Mouse (Mus musculus) forebrain, embryonic 15.5 days (tissue): ENCODE results near the gene Cox17. TPM values are rescaled to one million over a fixed set of nuclear protein-coding genes. Genes with fewer than 3 reads are reported as not detected.

ENCODE experiments used
- ATAC-seq: fragments of 200-750 bp; cut with Nextera tagmentation; replicated peaks from 2 replicates; pipeline ENCODE4 v1.8.0; 2017; ENCODE audit warnings: mild to moderate bottlenecking, moderate TSS enrichment, moderate library complexity
- H3K27ac ChIP-seq: fragments of 300-500 bp; sonication (generic); replicated peaks from 2 replicates; pipeline ENCODE4 v1.5.1; 2015; ENCODE audit warnings: mild to moderate bottlenecking, inconsistent platforms
- H3K27me3 ChIP-seq: fragments of 300-500 bp; sonication (generic); 2 replicates; pipeline ENCODE4 v1.6.1; 2015; ENCODE audit warnings: inconsistent platforms
- H3K36me3 ChIP-seq: fragments of 300-500 bp; sonication (generic); 2 replicates; pipeline ENCODE4 v1.6.1; 2015; ENCODE audit warnings: mild to moderate bottlenecking, inconsistent platforms
- H3K4me1 ChIP-seq: fragments of 300-500 bp; sonication (generic); 2 replicates; pipeline ENCODE4 v1.6.1; 2015; ENCODE audit warnings: inconsistent platforms
- H3K4me2 ChIP-seq: fragments of 300-500 bp; sonication (generic); replicated peaks from 2 replicates; pipeline ENCODE4 v1.6.1; 2015; ENCODE audit warnings: mild to moderate bottlenecking, inconsistent platforms
- H3K4me3 ChIP-seq: fragments of 300-500 bp; sonication (generic); 2 replicates; pipeline ENCODE4 v1.5.1; 2015; ENCODE audit warnings: mild to moderate bottlenecking, inconsistent platforms
- H3K9ac ChIP-seq: fragments of 300-500 bp; sonication (generic); replicated peaks from 2 replicates; pipeline ENCODE4 v1.6.1; 2015; ENCODE audit warnings: mild to moderate bottlenecking, inconsistent platforms
- H3K9me3 ChIP-seq: fragments of 300-500 bp; sonication (generic); 2 replicates; pipeline ENCODE4 v1.6.1; 2016; ENCODE audit warnings: inconsistent platforms
- WGBS: fragments of 180-500 bp; shearing (Covaris S2); methylation state at CpG from one replicate; pipeline ENCODE4 v1.1.7; 2015; ENCODE audit warnings: mixed read lengths; 5-methylcytosine and 5-hydroxymethylcytosine counted together
- polyA plus RNA-seq: library from polyadenylated mRNA; unstranded; fragments of >200 nt; fragmentation: Nextera tagmentation; extraction: Ambion mirVana; gene quantifications from 2 replicates; pipeline ENCODE4 v1.2.1, GENCODE M21; 2015

Cox17 gene
- polyA plus RNA-seq, 1 experiment from 2014 or later, result 102 TPM

DNA sequence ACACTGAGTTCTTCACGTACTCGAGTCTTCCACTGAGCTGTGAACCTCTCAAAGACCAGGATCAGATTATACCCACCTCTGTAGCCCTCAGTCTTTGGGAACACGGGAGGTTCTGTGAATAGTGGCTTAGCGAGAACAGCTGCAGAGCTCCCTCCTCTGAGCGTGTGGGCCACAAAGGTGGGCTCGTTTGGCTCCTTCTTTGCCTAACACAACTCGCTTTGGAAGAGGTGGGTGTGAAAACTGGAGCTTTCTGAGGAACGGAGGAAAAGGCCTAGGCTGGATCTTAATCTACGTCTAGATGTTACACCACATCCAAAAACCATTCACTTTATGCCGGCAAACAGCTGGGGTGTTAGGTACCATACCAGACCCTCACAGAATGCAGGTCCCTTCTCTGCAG is 18.6 kb downstream of the Cox17 start:
- Histone ChIP-seq H3K4me1 (peaks cover 2% of the 10 kb centered on the region; the same call in 1 of the 2 replicates), H3K4me3 (no peak overlapping the region), H3K27ac (no peak overlapping the region), H3K9me3 (no peaks in the 10 kb centered on the region), H3K27me3 (no peaks in the 10 kb centered on the region), H3K4me2 (no peak overlapping the region), H3K9ac (no peak overlapping the region), H3K36me3 (no peaks in the 10 kb centered on the region)
- ATAC-seq, result no peak
- WGBS, result 80% methylated on average over 10 of the region's 10 CpGs

DNA sequence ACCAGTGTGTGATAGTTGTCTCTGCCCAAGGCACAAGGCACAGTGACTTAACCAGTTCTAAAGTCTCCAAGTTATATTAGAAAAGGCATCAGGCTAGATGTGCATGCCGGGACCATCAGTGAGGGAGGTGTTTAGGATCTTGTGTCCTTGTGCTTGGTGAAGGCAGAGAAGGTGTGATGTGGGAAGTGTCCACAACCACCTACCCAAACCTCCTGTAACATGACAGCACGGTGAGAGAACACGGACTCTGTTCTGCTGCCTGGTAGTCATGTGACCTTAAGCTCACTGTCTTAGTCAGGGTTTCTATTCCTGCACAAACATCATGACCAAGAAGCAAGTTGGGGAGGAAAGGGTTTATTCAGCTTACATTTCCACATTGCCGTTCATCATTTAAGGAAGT is 19.4 kb downstream of the Cox17 start:
- Histone ChIP-seq H3K9ac (no peak overlapping the region), H3K27ac (no peak overlapping the region), H3K4me1 (peaks cover 2% of the 10 kb centered on the region; the same call in 1 of the 2 replicates), H3K9me3 (no peaks in the 10 kb centered on the region), H3K36me3 (no peaks in the 10 kb centered on the region), H3K4me3 (no peak overlapping the region), H3K4me2 (no peak overlapping the region), H3K27me3 (no peaks in the 10 kb centered on the region)
- no peak for ATAC-seq
- 92% methylated on average over 4 of the region's 4 CpGs for WGBS

DNA sequence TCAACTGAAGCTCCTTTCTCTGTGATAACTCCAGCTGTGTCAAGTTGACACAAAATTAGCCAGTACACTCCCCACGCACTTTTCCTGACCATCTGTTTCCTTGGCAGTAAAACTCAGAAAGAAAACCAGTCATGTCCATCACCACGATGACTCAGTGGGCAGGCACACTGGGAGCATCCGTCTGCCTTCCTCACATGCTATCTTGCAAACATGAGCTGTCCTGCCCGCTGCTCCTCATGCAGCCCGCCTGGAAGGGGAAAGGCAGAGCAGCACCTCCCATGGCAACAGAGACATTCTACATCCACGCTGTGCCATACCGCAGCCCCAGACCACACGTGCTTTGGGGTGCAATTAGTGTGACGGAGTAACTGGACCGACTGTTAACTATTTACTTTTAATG is 21.5 kb downstream of the Cox17 start:
- Histone ChIP-seq H3K27ac (no peak overlapping the region), H3K36me3 (no peaks in the 10 kb centered on the region), H3K4me3 (no peak overlapping the region), H3K27me3 (no peaks in the 10 kb centered on the region), H3K9me3 (no peaks in the 10 kb centered on the region), H3K9ac (no peak overlapping the region), H3K4me1 (peaks cover 2% of the 10 kb centered on the region; the same call in 1 of the 2 replicates), H3K4me2 (no peak overlapping the region)
- no peak for ATAC-seq
- whole genome bisulfite sequencing, result 42% methylated on average over 10 of the region's 10 CpGs

DNA sequence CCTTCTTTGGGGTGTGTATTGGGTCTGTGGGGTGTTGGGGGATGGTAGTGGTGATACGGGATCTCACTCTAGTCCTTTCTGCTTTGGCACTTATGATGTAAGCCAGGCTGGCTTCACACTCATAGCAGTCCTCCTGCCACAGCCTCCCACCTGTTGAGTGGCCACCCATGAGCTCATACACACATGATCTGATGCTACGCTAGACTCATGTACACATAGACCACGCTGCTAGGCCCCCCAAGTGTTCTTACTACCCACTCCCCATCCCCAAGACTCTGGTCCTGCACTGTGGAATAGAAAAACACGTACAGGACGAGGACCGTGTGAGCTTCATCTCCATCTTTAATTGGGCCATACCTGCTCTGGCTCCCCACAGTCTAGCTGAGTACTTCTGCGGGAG is 22.2 kb downstream of the Cox17 start:
- no peak for ATAC-seq
- Histone ChIP-seq H3K9me3 (no peaks in the 10 kb centered on the region), H3K9ac (no peak overlapping the region), H3K4me2 (no peak overlapping the region), H3K4me3 (no peak overlapping the region), H3K27me3 (no peaks in the 10 kb centered on the region), H3K4me1 (peaks cover 2% of the 10 kb centered on the region; the same call in 1 of the 2 replicates), H3K36me3 (no peaks in the 10 kb centered on the region), H3K27ac (no peak overlapping the region)
- WGBS, result 78% methylated on average over 7 of the region's 7 CpGs

DNA sequence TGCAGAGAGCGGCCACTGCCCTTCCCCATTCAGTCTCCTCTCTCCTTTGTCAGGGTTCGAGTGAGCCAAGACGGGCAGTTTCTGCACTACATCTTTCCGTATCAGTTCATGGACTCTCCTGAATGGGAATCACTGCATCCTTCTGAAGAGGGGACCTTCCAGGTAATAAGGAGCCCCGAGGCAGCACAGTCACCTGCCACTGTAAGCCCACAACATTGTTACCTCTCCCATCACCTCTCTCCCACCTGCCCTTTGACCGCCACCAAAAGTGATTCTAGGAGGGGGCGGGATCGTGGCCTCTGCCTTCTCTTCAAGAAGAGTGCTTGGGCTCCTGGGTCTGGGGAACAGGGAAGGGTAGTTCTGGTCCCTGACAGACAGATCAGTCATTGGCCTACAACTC is 22.6 kb downstream of the Cox17 start:
- Histone ChIP-seq H3K36me3 (no peaks in the 10 kb centered on the region), H3K27ac (no peak overlapping the region), H3K4me3 (no peak overlapping the region), H3K9me3 (no peaks in the 10 kb centered on the region), H3K4me2 (no peak overlapping the region), H3K4me1 (peaks cover 2% of the 10 kb centered on the region; the same call in 1 of the 2 replicates), H3K27me3 (no peaks in the 10 kb centered on the region), H3K9ac (no peak overlapping the region)
- no peak for ATAC-seq
- 85% methylated on average over 8 of the region's 8 CpGs for WGBS

DNA sequence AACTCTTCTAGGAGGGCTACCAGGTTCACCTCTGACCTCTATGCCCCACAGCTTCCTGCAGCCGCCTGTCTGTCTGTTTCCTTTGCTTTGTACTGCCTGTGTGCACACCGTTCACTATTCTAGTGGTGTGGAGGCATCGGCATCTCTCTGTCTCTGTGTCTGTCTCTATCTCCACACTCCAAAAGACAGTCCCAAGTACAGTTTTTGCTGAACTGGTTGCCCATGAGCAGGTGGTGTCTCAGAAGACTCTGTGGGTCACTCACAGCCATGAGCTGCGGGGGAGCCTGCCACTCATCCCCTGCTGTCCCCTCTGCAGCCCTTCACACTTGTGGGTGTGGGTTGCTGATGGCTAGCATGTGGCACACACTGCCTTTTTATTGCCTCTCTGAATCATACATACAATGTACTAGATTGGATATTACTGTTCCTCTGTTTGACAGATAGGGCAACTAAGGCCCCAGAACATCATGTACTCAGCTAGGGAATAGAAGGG is 23.2 kb downstream of the Cox17 start:
- Histone ChIP-seq H3K4me3 (no peak overlapping the region), H3K4me2 (no peak overlapping the region), H3K9ac (no peak overlapping the region), H3K4me1 (peaks cover 2% of the 10 kb centered on the region; the same call in 1 of the 2 replicates), H3K36me3 (no peaks in the 10 kb centered on the region), H3K27me3 (no peaks in the 10 kb centered on the region), H3K27ac (no peak overlapping the region), H3K9me3 (no peaks in the 10 kb centered on the region)
- ATAC-seq, result no peak
- WGBS, result 83% methylated on average over 4 of the region's 4 CpGs

DNA sequence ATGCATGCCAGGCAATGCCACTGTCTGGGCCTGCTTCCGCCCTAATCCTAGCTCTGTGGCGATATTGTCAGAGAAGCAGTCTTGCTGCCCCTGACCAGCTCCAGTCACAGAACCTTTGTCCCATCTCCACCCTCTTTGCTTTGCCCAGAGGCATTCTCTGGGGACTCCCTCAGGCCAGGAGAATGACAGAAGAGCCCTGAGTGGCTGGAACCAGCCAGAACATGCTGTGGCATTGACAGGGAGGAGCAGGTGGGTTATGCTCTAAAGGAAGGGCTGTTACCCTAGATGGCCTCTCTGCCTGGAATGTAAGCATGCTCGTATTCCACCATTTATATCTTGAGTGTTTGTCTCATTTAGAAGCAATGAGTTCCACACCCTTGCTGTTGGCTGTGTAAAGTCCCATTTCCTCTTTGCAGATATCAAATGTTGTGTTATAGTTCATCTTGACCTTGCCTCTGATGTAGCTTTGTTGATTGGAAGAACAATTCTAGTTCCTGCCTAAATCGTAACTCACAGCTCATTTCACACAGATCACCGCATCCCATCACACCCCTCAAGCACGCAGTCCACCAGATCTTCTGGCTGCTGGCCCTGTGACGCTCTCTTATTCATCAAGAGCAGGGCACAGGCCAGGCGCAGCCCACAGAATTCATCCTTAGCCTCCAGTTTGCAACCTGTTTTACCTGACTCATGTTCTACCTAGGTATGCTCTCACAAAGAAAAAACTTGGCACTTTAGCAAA is 24.0 kb downstream of the Cox17 start:
- Histone ChIP-seq H3K27me3 (no peaks in the 10 kb centered on the region), H3K27ac (no peak overlapping the region), H3K9me3 (no peaks in the 10 kb centered on the region), H3K4me1 (peaks cover 3% of the 10 kb centered on the region), H3K4me3 (no peak overlapping the region), H3K36me3 (no peaks in the 10 kb centered on the region), H3K4me2 (no peak overlapping the region), H3K9ac (no peak overlapping the region)
- 89% methylated on average over 8 of the region's 8 CpGs for WGBS
- no peak for ATAC-seq

DNA sequence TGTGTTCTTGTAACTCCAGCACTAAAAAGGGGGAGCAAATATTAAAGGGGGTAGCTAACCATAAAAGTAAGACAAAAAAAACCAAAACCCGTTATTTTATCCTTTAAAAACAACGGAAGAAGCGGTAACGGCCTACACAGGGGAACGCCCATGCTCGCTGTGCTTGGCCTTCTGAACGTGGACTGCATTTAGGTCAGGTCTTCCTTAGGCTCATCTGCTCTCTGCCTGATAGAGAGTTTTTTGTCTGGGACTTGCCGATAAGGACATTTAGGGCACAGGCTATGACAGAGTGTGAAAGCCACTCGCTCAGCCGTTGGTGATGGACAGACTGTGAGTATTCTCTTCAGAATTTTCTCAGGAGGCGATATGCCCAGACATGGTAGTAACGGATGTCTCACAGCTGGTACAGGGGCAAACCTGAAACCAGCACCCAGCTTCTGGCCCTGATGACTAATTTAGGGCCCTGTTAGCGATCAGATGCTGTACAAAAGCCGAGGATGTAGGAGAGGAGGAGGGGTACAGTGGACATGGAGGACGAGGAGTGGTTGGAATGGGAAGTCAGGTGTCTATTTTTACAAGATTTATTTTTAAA is 25.0 kb downstream of the Cox17 start:
- H3K4me3 ChIP-seq, result no peak overlapping the region
- no peaks in the 10 kb centered on the region for H3K36me3 ChIP-seq
- ATAC-seq, result no peak
- H3K27ac ChIP-seq, result no peak overlapping the region
- 88% methylated on average over 15 of the region's 15 CpGs for WGBS
- H3K9ac ChIP-seq, result no peak overlapping the region
- peaks cover 11% of the 10 kb centered on the region for H3K4me1 ChIP-seq
- no peak overlapping the region for H3K4me2 ChIP-seq
- H3K9me3 ChIP-seq, result no peaks in the 10 kb centered on the region
- no peaks in the 10 kb centered on the region for H3K27me3 ChIP-seq

DNA sequence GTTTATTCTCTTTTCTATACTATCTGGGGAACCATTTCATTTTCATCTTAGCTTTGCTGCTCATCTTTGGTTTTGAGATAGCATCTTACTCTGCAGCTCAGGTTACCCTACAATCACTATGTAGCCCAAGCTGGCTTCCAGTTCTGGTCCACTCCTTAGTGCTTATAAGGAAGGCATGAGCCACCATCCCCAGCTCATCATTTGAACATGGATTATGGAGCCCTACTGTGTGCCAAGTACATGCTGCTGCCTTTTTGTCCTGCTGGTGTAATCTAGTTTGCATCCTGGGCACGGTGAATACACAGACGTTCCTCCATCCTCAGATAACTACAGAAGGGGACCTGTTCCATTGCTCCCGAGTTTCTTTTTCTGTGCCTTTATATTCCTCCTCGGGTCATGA is 26.1 kb downstream of the Cox17 start:
- peaks cover 14% of the 10 kb centered on the region for H3K4me1 ChIP-seq
- no peak overlapping the region for H3K4me2 ChIP-seq
- no peak overlapping the region for H3K27ac ChIP-seq
- H3K4me3 ChIP-seq, result no peak overlapping the region
- no peaks in the 10 kb centered on the region for H3K9me3 ChIP-seq
- no peak overlapping the region for H3K9ac ChIP-seq
- WGBS, result 79% methylated on average over 4 of the region's 4 CpGs
- H3K36me3 ChIP-seq, result no peaks in the 10 kb centered on the region
- ATAC-seq, result no peak
- no peaks in the 10 kb centered on the region for H3K27me3 ChIP-seq

DNA sequence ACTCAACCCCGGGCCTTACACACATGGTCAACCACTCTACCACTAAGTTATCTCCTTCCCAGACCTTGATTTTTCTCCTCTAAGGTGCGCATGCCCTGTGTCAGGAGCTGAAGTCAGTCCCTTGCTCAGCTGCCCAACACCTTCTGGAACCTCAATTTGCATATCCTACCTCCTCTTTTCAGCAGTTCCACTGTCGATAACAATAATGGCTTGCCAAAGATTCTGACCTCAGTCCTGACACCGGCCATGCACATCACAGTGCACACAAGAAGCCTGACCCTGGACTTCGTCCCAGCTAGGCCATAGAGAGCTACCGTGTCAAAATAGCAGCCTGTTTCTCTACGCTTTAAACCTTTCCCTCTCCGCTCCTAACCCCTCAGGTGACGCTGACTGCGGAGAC is 26.6 kb downstream of the Cox17 start:
- Histone ChIP-seq H3K27me3 (no peaks in the 10 kb centered on the region), H3K36me3 (no peaks in the 10 kb centered on the region), H3K9me3 (no peaks in the 10 kb centered on the region), H3K4me3 (no peak overlapping the region), H3K9ac (no peak overlapping the region), H3K27ac (no peak overlapping the region), H3K4me1 (peaks cover 12% of the 10 kb centered on the region), H3K4me2 (no peak overlapping the region)
- ATAC-seq, result no peak
- WGBS, result 85% methylated on average over 10 of the region's 10 CpGs

DNA sequence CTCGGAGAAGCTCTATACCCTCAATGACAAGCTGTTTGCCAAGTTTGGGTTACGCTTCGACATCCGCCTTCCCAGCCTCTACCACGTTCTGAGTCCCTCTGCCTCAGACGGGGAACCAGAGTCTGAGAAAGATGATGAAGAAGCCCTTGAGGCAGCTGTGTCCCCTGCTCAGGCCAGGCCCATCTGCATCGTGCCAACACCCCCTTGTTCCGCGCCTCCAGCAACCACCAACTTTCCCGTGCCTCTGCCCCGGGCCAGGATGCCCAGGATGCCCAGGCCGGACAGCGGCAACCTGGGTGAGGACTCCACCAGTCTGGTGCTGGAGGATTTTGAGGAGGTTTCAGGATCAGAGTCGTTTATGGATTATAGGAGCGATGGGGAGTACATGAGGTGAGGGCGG is 27.1 kb downstream of the Cox17 start:
- no peaks in the 10 kb centered on the region for H3K27me3 ChIP-seq
- H3K4me3 ChIP-seq, result no peak overlapping the region
- WGBS, result 86% methylated on average over 16 of the region's 16 CpGs
- H3K4me2 ChIP-seq, result no peak overlapping the region
- H3K36me3 ChIP-seq, result no peaks in the 10 kb centered on the region
- H3K9me3 ChIP-seq, result no peaks in the 10 kb centered on the region
- no peak overlapping the region for H3K9ac ChIP-seq
- no peak for ATAC-seq
- H3K4me1 ChIP-seq, result peaks cover 11% of the 10 kb centered on the region
- H3K27ac ChIP-seq, result no peak overlapping the region

DNA sequence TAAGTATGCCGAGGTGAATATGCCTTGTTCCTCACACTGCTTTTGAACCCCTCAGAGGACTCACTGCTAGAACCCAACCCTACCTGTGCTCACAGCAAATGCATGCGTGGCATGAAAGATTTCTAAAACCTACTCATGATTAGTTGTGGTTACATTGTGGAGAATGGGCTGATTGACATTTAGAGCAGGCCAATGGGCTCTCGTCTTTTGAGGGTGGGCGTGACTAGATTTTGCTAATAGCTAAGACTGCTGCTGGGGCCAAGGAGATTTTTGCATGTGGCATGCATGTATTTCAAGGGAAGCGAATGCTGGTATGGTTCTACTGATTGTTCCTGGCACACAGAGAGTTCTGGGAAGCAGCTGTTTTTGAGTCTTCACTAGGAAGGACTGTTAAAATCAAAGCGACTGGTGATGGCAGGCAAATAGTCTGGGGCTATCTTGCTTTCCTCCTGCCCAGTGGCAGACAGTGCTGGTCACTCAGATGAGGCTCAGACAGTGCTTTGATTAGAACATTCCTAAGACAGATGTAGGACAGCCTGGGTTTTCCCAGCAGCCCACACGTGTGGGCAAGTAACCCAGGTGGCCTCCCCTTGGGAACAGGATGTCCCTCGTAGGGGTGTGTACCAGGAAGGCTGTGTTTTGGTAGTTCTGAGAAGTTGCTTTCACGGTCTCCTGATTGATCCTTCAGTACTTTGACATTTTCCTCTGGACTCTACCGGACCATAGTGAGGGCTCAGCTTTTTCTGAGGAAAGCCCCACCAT is 27.8 kb downstream of the Cox17 start:
- Histone ChIP-seq H3K9me3 (no peaks in the 10 kb centered on the region), H3K27ac (no peak overlapping the region), H3K9ac (no peak overlapping the region), H3K27me3 (no peaks in the 10 kb centered on the region), H3K36me3 (no peaks in the 10 kb centered on the region), H3K4me3 (no peak overlapping the region), H3K4me1 (peaks cover 11% of the 10 kb centered on the region), H3K4me2 (no peak overlapping the region)
- 81% methylated on average over 10 of the region's 10 CpGs for WGBS
- no peak for ATAC-seq
